Mouse (Mus musculus): ENCODE results near the gene Mpnd. TPM values are rescaled to one million over a fixed set of nuclear protein-coding genes. Genes with fewer than 3 reads are reported as not detected.
A peak's percentile ranks its signal among the peaks of the same experiment; 100 is the strongest.
"Not testable (repeated sequence)": the region's sequence is repeated elsewhere in the genome, so short reads cannot be mapped to it uniquely, and the experiment has no call there.

The Mpnd gene
- total RNA-seq, 2 experiments from 2014 or later = 6.7 to 35.3 TPM

DNA sequence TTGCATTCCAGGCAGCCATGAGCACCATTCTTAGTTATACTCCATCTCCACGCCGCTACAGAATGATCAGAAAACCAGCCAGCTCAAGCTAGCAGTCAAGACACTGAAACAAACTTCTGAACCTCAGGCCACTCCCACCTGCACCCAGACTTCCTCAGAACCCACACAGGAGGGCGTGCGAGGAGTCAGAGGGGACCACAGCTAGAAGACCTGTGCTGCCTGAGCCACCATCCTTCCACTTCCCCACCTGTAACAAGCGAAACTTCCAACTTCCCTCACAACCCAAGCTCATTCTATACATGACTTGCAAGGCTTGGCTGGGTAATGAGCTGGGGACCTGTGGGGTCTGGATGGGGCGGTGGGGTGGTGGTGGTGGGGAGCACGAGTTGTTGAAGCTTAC, 27.3 kb downstream of the Mpnd start:
- no peak for ATAC-seq (replicated peaks; ENCODE audit: low FRiP score, poor library complexity, severe bottlenecking)

DNA sequence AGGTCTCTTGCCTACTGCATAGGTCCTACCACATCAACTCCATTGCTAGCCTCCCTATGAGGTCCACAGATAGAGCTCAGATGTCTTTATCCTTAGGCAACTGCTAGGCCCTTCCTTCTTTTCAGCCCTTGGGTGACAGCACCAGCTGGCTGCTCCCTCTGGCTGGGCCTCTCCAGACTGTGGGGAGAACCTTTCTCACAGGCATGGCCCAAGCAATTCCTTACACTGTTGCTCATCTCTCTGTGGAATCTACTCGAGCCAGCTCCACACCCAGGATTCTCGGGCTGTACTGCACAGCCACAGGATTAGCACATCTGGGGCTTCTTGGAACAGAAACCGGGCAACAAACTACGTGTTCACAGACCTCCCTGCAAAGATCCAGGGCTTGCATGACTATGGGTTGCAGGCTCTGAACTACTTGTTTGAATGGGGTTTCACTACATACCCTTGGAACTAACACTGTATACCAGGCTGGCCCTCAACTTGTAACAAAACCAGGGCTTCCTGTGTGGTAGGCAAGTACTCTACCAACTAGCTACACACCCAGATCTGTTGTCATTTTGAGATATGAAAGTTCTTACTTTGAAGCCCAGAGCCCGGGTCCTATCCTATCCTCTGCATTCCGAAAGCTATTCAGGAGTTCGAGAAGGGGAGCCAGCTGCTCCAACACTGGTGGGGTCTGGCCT, 28.7 kb downstream of the Mpnd start:
- ATAC-seq (replicated peaks; ENCODE audit: low FRiP score, poor library complexity, severe bottlenecking) = no peak

- ATAC-seq (replicated peaks; ENCODE audit: low FRiP score, poor library complexity, severe bottlenecking) = no peak
Observed at GRCm38 (mm10) chr17:56034726-56035100, 29.2 kb downstream of the Mpnd start.

- ATAC-seq (replicated peaks; ENCODE audit: low FRiP score, poor library complexity, severe bottlenecking) = no peak
Observed at GRCm38 (mm10) chr17:56035216-56035615, 29.7 kb downstream of the Mpnd start.

DNA sequence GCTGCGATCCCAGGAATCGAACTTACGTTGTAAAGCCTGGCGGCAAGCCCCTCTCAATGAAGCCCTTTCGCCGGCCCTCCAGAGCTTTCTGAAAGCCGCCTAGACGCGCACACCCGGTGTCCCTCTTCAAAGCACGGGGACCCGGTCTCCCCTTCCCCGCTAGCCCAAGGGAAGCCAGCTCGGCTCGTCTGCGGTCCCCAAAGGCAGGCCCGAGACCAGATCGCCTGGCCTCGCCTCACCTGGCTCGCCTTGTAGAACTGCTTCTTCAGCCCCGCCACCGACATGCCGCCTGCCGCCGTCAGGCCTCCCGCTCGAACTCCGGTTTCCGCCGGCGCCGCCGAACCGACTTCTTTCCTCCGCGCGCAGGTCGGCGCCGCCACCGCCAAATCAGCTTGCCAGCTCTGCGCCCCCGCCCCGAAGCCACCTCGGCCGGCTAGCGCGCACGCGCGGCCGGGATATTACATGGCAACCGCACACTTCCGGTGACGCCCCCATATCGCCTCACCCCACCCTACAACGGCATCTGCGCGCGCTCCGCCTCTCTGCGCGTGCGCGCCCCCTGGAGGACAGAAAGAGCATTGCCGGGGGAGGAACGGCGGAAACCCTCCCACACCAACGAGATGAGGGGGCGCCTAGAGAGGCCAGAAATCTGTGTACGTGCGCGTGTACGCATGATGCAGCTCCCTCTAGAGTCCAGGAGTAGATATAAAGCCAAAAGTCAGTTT, 30.8 kb downstream of the Mpnd start, which contains the start of gene Sh3gl1:
Gene Sh3gl1, minus strand, starts transcription at position 460 of the 725 bp plus-strand sequence.
- ATAC-seq (replicated peaks; ENCODE audit: low FRiP score, poor library complexity, severe bottlenecking) = peak; percentile 85

DNA sequence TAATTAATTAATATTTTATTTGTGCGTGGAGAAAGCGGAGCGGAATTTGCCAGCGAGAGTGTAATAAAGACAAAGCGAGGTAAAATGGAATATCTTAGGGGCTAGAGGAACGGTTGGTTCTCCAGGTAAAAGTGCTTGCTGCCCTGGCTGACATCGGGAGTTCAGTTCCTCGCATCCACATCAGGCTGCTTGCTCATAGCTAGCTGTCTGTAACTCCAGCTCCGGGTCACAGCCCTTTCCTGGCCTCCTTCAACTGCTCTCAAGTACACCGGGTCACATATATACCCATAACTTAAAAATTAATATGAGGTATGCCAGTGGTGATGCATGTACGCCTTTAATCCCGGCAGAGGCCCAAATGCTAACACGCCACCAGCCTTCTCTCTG, 31.4 kb downstream of the Mpnd start:
- ATAC-seq (replicated peaks; ENCODE audit: low FRiP score, poor library complexity, severe bottlenecking) = no peak; the same call in 1 of the 2 replicates

GRCm38 (mm10) chr17:56038583-56039261, 33.2 kb downstream of the Mpnd start:
- ATAC-seq (replicated peaks; ENCODE audit: low FRiP score, poor library complexity, severe bottlenecking) = no peak

DNA sequence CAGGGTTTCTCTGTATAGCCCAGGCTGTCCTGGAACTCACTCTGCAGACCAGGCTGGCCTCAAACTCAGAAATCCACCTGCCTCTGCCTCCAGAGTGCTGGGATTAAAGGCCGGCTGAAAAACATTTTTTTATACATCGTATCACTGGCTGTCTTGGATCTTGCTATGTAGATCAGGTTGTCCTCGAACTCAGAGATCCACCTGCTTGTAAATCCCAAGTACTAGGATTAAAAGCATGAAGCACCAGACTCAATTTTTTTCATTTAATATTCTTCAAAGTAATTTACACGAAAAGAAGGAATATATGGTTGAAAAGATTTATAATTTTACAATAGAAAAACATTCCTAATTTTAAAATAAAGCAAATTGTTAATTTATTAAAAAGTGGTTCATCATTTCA, 33.8 kb downstream of the Mpnd start:
- ATAC-seq (replicated peaks; ENCODE audit: low FRiP score, poor library complexity, severe bottlenecking) = no peak

DNA sequence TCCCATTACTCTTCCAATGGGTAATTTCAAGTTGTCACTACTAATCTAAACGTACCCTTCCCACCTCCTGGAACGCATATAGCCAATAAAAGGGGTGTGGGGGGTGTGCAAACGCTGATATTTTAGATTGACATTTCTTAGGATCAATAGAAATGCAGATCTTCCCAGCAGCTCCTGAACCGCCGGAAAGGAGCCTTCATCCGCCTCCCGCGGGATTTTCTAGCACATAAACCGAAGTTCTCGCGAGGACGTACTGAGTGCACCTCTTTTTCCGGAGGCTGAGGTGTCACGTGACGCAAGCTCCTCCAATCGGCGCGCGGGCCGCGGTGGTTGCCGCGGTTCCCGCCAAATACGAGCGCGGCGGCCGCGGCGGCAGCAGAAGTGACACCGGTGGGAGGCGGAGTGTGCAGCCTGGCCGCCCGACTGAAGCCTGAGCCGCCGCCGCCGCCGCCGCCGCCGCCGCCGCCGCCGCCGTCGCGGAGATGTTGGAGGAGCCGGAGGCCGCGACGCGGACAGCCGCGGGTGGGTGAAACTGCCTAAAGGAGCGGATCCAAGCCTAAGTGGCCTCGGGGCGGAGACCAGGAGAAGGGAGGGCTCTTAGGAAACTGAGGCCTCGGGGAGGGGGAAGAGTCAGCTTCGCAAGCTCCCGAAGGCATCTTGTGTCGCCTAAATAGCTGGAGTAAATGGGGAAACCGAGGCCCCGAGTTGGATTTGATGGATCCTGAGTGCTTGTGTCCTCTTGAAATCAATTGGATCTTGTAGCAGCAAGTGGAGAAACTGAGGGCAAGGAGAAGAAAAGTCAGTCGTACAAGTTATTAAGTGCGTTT, 34.7 kb downstream of the Mpnd start, which contains the start of gene Chaf1a:
Gene Chaf1a, plus strand, starts transcription at position 410 of the 827 bp plus-strand sequence.
- ATAC-seq (replicated peaks; ENCODE audit: low FRiP score, poor library complexity, severe bottlenecking) = peak; percentile 81

- ATAC-seq (replicated peaks; ENCODE audit: low FRiP score, poor library complexity, severe bottlenecking) = no peak
Observed at GRCm38 (mm10) chr17:56040857-56041163, 35.3 kb downstream of the Mpnd start.

- ATAC-seq (replicated peaks; ENCODE audit: low FRiP score, poor library complexity, severe bottlenecking) = no peak
Observed at GRCm38 (mm10) chr17:56051369-56051768, 45.9 kb downstream of the Mpnd start.

GRCm38 (mm10) chr17:56054938-56055337, 49.4 kb downstream of the Mpnd start:
- ATAC-seq (replicated peaks; ENCODE audit: low FRiP score, poor library complexity, severe bottlenecking) = no peak

DNA sequence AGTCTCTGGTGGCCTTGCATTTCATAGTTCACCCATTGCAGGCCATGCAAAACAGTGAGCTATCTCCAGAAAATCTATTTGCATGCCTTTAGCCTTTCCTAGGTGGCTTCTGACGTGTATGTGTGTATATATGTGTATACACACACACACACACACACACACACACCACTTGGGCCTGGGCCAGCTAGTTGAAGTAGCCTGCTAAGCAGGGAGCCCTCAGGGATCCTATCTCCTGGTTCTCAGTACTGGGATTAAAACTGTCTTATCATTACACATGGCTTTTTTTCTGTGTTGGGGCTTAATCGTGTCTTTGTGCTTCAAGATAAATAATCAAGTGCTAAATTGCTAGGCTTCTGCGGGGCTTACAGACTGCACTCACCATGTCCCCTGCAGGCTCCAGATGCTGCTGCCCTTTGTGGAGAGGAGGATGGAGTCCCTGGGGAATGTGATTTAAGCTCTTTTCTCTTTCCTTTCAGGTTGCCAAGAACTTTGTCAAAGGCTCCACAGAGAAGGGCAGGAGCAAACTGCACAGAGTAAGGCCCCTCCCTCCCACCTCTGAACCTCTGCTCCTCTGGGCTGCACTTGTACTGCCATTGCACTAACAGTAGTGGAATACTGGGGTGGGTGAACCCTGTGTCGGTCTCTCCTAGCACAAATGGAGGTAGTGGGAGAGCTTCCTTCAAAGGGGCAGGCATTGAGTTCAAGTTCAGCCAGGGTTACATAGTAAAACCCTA, 50.6 kb downstream of the Mpnd start:
- ATAC-seq (replicated peaks; ENCODE audit: low FRiP score, poor library complexity, severe bottlenecking) = no peak

GRCm38 (mm10) chr17:56057381-56058120, 52.0 kb downstream of the Mpnd start:
- no peak for ATAC-seq (replicated peaks; ENCODE audit: low FRiP score, poor library complexity, severe bottlenecking)

- ATAC-seq (replicated peaks; ENCODE audit: low FRiP score, poor library complexity, severe bottlenecking) = no peak
Observed at GRCm38 (mm10) chr17:56062081-56062480, 56.6 kb downstream of the Mpnd start.

DNA sequence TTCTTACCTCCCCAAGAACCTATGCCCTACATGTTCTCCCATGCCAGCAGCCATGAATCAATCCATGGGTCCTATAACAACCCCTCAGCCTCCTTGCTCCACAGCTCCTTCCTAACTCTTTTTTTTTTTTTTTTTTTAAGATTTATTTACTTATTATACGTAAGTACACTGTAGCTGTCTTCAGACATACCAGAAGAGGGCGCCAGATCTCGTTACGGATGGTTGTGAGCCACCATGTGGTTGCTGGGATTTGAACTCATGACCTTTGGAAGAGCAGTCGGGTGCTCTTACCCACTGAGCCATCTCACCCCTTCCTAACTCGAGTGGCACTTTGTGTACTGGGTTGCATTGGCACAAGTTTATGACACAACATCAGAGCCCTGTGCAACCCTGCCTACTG, 60.2 kb downstream of the Mpnd start:
- ATAC-seq (replicated peaks; ENCODE audit: low FRiP score, poor library complexity, severe bottlenecking) = not testable (repeated sequence)

Measured in erythroid progenitor cell, adult 5-6 weeks (primary cell).